Mouse (Mus musculus) right cerebral cortex, adult 2 months (tissue): ENCODE measurements around the gene Zfp316.

Experiments used
- DNase-seq, 2 experiments: peaks; one replicate each; pipeline ENCODE4 v3.0.0; 2021 to 2022; ENCODE audit warnings: low spot score in 2 of 2

Zfp316 gene

DNA sequence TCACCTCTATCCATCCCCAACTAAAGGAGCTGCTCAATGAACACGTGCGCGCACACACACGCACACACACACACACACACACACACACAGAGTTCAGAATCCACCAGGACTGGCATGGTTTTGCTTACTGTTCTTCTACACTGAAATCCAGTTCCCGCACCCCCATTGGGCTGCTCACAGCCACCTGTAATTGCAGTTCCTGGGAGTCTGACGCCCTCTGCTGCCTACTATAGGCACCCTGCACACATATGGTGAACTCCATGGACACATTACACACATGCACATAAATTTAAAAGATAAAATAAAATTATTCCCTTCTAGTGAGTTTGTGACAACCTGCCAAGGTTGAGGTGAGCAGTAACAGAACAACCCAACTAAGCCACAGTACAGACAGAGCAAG lies 14.9 kb upstream of the Zfp316 start:
- no peak for DNase-seq

DNA sequence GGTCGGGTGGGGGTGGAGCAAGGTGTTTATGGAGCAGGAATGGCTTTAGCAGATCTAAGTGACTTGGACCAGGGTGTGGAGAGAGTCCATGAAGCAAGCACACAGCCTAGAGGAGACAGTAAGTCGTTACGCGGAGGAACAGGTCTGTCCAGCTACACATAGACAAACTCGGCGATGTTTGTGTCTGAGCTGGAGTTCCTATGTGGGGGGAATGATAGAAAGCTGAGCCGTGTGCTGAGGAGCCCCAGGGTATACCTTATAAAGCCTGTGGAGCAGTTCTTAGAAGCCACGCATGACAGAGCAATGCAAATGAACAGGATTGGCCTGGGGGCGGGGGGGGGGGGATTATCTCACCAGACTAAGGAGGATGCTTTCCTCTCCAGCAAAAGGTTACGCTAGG lies 9.4 kb upstream of the Zfp316 start:
- DNase-seq, result no peak

DNA sequence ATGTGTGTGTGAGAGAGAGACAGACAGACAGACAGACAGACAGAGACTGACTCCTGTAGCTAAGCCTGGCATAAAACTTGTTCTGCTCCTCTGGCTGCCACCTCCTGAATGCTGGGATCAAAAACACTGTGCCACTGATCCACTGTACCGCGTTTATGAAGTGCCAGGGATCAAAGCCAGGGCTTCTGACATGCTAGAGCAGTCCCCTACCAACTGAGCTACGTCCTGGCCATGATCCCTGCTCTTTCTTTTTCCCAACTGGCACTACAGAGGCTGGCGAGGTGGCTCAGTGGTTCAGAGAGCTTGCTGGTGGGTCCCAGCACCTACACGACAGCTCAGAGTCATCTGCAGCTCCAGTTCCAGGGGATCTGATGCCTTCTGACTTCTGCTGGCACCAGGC lies 5.9 kb upstream of the Zfp316 start:
- no peak for DNase-seq

GRCm38 (mm10) chr5:143272540-143273330 lies 2.9 kb upstream of the Zfp316 start:
- no peak for DNase-seq

DNA sequence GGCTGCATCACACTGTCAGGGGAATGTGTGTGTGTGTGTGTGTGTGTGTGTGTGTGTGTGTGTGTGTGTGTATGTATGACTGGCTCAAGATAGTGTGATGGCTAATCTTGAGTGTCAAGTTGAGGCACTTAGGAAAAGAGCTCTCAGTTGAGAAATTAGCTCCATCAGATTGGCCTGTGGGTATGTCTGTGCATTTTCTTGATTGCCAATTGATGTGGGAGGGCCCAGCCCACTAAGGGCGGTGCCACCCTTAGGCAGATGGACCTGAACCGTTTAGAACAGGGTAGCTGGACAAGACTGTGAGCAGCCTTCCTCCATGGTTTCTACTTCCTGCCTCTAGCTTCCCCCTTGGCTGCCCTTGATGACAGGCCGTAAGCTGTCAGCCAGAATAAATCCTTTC lies 2.3 kb upstream of the Zfp316 start:
- DNase-seq, result no peak

DNA sequence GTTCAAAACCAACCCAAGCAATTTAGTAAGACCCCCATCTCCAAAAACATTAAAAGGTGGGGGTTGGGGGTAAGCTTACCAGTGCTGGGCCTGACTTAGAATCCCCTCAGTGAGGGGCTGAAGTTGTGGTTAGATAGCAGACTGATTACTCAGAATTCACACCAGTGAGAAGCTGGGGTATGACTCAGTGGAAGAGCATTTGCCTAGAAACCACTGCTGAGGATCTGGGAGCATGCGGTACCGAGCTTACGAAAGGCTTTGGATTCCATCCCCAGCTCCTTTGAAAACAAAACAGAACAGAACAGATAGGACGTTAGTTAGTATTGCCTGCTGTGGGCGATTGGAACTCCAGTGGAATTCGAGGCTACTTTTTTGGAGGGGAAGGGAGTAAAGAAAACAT lies 1.8 kb upstream of the Zfp316 start:
- DNase-seq, result peak in 1 of 2 experiments; percentile 44

DNA sequence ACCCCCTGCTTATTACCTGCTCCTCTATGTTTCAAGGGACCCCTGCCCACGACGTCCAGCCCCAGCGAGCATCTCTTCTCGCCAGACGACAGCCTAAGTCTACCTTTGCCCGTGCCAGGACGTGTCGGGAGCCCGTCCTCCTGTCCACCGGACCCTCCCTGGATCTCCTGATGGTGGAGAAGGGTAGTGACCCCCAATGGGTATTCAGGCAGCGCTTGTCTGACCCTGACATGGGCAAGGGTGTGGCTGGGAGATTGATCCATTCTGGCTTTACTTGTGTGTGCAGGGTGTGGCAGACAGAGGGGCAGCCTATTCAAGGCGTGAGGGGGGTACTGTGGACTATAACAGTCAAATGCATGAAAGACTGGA lies 313 bp upstream of the Zfp316 start:
- no peak for DNase-seq

DNA sequence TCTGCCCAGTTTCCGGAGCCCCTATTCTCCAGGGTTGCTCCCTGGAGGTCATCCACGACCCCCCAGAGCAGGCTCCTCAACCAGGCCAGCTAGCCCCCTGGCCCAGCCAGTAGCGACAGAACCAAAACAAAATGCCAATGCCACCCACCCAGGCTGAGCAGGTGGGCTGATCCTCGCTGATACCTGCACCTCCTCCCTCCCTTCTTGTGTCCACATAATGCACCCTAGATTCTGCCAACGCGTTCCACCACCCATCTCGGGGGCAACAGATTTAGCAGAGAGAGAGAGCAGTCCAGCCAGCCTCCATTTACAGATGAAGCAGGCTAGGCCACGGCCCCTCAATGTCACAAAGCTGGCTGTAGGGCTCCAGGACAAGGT lies 848 bp downstream of the Zfp316 start:
- DNase-seq, result no peak

- no peak for DNase-seq
Measured at GRCm38 (mm10) chr5:143266794-143267193, 3.0 kb downstream of the Zfp316 start.

- DNase-seq, result no peak
Measured at GRCm38 (mm10) chr5:143265409-143265808, 4.4 kb downstream of the Zfp316 start.

DNA sequence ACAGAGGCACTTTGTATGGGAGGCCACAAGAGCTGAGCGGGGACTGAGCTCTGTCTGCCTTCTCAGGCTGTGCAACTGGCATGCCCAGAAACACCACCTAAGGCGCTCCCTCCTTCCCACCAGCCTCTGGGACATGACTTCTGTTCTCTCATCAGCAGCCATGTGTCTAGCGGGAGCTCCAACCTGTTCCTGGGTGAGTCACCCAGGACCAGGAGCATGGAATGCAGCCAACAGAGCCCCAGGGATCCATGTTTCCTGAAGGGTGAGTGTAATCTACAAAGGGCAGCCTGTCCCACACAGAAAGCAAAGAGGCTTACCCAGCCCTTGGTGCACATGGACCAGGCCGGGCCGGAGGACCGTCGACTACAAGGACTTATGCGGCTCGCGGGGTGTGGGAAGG lies 5.1 kb downstream of the Zfp316 start:
- peak in 1 of 2 experiments; percentile 32 for DNase-seq

DNA sequence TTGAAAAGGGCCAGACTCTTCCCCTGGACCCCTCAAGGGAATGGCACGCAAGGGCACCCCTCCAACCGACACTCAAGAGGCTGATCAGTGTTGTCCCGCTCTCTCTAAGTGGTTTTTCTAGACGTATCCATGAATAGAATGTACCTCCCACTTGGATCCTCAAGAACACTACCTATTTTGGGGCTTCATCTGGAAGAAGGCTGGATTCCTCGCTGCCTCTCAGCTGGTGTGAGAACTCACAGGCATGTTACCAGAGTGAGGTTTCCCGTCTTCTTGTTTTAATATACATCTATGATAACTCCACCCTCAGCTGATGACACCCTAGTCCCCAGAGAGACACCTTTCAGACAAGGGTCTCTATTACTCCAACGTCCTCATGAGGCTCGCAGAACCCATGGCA lies 8.2 kb downstream of the Zfp316 start:
- DNase-seq, result peak in 1 of 2 experiments; percentile 60

DNA sequence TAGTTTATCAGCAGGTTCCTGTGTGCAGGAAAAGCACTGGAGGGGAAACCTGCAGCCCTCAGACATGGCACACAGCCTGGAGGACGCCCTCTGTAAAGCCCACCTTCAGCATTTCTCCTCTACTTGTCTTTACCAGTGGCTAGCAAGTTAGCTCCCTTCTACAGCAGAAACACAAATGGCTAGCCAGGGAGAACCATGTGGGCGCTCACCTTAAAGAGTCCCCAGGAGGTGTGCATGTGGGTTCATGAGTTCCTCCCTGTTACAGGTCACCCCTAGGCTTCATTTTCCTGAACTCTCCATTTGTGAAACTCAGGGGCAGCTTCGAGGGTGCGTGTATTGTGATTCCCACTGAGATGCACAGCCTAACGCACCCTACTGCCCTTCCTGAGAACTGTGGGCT lies 14.0 kb downstream of the Zfp316 start:
- DNase-seq, result no peak

DNA sequence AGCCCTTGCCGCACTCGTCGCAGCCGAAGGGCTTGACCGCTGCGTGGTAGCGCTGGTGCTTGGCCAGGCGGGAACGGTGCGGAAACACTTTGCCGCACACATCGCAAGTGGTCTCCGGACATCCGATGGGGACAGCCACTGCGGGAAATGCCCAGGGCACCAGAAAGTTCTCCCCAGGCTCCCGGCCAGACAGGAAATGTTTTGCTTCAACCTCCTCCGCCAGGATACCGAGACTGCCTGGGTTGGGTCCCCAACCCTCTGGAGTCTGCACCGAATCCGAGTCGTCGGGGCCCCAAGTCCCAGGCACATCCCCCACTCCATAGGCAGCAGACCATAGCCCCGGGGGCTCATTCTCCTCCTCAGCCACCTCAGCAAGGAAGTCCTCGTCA lies 14.7 kb downstream of the Zfp316 start:
- no peak for DNase-seq

GRCm38 (mm10) chr5:143254487-143255130 lies 15.2 kb downstream of the Zfp316 start:
- DNase-seq, result peak in 1 of 2 experiments; percentile 16

DNA sequence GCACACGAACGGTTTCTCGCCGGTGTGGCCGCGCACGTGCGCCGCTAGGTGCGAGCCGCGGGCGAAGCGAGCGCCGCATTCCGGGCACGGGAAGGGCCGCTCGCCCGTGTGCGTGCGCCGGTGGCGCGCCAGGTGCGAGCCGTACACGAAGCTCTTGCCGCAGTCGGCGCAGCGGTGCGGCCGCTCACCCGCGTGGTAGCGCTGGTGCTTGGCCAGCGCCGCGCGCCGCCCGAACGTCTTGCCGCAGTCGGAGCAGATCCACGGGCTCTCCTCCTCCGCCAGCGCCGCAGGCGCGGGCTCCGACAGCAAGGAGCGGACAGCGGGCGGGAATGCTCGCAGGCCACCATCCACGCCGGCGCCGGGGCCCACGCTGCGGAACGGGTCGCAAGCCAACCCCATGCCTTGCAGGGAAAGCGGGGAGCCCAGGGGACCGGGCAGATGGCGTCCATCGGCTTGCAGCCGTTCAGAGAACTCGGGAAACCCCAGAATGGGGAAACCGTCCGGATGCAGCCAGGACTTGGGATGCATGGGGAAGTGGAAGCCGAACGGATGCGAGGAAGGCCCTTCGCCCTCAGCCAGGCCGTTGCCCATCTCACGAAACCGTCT lies 15.8 kb downstream of the Zfp316 start:
- DNase-seq, result peak in 1 of 2 experiments; percentile 39

DNA sequence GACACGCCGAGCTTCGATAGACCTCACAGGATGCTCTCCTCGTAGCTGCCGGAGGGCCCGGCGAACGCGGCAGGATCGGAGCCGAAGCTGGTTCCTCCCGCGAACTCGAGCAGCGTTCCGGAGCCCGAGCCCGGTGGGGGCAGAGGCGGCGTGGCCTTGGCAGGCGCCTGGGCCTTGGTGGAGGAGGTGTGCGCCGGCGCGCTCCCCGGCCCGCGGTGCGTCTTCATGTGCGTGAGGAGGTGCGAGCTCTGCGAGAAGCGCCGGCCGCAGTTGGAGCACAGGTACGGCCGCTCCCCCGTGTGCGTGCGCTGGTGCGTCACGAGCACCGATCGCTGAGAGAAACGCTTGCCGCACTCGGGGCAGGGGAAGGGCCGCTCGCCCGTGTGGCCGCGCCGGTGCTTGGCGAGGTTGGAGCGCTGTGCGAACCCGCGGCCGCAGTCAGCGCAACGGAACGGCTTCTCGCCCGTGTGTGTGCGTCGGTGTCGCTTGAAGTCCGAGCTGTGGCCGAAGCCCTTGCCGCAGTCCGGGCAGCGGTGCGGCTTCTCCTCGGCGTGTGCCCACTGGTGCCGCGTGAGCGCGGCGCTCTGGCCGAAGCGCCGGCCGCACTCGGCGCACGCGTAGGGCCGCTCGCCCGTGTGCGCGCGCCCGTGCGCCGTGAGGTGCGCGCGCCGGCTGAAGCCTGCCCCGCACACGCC lies 16.5 kb downstream of the Zfp316 start:
- DNase-seq, result no peak

- DNase-seq, result no peak
Measured at GRCm38 (mm10) chr5:143252791-143253185, 17.0 kb downstream of the Zfp316 start.

DNA sequence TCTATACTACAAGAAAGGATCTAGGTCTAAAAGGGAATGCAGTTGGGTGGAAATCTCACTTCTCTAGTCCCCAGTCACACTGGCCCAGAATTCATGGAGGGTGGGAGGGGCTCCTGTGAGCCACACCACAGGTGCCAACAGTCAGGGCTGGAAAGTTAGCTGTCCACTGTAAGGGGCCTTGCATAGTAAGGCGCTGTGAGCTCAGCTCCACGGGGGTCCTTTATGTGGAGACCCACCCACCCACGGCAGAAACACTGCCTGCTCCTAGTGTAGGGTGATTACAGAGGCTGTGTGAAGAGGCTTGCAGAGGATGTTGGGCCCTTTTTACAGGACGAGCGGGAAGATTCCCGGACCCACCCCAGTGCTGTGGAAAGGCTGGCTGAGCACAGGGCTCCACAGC lies 17.8 kb downstream of the Zfp316 start:
- no peak for DNase-seq

- no peak for DNase-seq
Measured at GRCm38 (mm10) chr5:143244926-143245325, 24.9 kb downstream of the Zfp316 start.

GRCm38 (mm10) chr5:143236036-143236435 lies 33.8 kb downstream of the Zfp316 start:
- no peak for DNase-seq

DNA sequence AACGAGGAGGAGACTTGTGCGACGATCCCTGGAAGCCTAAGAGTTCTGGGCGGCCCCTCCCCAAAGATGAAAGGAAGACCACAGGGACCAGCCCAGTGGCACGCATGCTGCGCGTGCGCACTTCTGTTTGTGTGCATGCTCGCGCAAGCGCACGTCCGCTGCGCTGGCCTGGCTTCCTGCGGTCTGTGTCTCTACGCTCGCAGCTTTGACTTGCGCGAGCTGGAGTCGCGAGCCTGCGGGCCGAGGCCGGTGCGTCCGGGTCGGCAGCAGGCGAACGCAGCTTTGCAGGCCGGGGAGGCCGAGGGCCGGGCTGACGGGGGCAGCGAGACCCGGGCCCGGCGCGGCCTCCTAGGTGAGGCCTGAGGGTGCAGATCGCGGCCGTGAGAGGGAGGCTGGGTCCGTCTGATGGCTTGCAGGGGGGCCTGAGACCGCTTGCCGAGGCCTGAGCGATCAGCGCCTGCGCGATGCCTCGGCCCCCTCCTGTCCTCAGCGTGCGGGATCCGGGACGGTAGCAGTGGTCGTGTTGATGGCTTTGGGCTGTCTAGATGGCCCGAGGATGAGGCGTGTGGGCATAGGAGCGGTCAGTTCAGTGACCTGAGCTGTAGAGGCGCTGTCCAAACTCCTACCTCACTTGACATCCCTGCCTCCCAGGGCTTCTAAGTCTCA lies 34.7 kb downstream of the Zfp316 start, which contains the start of gene Zfp12:
Gene Zfp12 (plus strand): TSS at position 136 of the 666 bp plus-strand sequence.
- peak; percentile 96 to 97 for DNase-seq
